Mouse (Mus musculus) heart, postnatal 0 days (tissue): ENCODE data around the gene Abhd12.
"Not testable (repeated sequence)": the region's sequence is repeated elsewhere in the genome, so short reads cannot be mapped to it uniquely, and the experiment has no call there.

Experiments used
- CTCF ChIP-seq: IDR thresholded peaks from 2 replicates; pipeline ENCODE4 v1.5.1; 2016; ENCODE audit warnings: antibody characterized with exemption, control low read depth, low read depth
- EP300 ChIP-seq: IDR thresholded peaks from 2 replicates; pipeline ENCODE4 v1.6.1; 2016; ENCODE audit warnings: antibody characterized with exemption, low read depth

GRCm38 (mm10) chr2:150947880-150948611 is 43.5 kb upstream of the Abhd12 start:
- TF ChIP-seq CTCF, EP300: not testable (repeated sequence)
